Mouse (Mus musculus): ENCODE measurements around the gene Fam25c.

GRCm38 (mm10) chr14:34352523-34352922 is 2.7 kb downstream of the Fam25c start:
- TF ChIP-seq CTCF (IDR thresholded peaks at IDR 0.05; ENCODE audit: extremely low read depth, insufficient read depth, low read length) (no peak), POLR2A (IDR thresholded peaks at IDR 0.05; ENCODE audit: extremely low read depth, insufficient read depth, low read length) (no peak)

Measured in cortical plate, adult 2 months (tissue).